Mouse (Mus musculus): ENCODE data around the gene Bank1. TPM values are rescaled to one million over a fixed set of nuclear protein-coding genes. Genes with fewer than 3 reads are reported as not detected.

Gene Bank1
- polyA plus RNA-seq, 1 experiment from 2014 or later = 0.52 TPM

DNA sequence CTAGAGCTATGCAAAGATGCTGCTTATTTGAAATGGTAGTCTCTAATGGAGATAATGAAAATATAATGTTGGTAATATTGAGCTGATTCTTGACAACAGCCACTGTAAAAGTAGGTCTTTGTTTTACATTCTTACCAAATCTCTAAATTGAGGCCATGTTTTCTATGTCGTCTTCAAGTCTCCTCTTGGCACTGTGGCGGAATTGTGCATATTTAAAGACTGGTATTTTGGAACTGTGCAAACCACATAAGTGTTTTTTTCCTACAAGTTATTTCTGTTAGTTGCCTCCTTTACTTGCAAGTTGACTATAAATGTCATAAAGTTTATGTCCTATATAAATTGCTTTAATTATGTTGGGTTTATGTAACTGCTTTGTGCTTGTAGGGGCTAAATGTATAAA, 280.5 kb downstream of the Bank1 start:
- Histone ChIP-seq H3K9me3 (peaks cover 5% of the 10 kb centered on the region; the same call in 1 of the 2 replicates), H3K4me1 (no peaks in the 10 kb centered on the region), H3K4me3 (no peak overlapping the region), H3K36me3 (no peaks in the 10 kb centered on the region), H3K4me2 (no peak overlapping the region), H3K27ac (no peak overlapping the region), H3K9ac (no peak overlapping the region), H3K27me3 (no peaks in the 10 kb centered on the region)
- no peak for ATAC-seq (ENCODE audit: insufficient number of reproducible peaks, insufficient read depth, low FRiP score, low TSS enrichment, low read depth)
- 78% methylated on average over 2 of the region's 2 CpGs for WGBS

DNA sequence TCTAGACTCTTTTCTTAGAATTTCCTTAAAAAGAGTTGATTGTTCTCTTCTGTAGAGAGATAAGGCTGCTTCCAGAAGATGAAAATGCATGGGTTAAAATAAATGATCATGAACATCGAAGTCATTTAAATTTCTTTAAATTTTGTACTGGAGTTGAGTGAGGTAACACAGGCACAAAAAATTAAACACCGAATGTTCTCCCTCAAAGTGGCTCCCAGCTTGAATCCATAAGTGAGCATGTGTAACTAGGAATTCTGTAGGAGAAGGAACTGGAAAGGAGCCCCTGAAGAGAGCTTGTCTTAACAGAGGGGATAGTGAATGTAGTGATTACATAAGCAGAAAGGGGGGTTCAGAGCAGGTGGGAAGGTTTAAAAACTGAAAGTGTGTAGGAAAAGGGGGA, 285.8 kb downstream of the Bank1 start:
- no peak overlapping the region for H3K27ac ChIP-seq
- H3K4me1 ChIP-seq = no peaks in the 10 kb centered on the region
- no peaks in the 10 kb centered on the region for H3K27me3 ChIP-seq
- no peak overlapping the region for H3K4me3 ChIP-seq
- WGBS = 86% methylated on average over 2 of the region's 2 CpGs
- no peak overlapping the region for H3K9ac ChIP-seq
- H3K4me2 ChIP-seq = no peak overlapping the region
- peaks cover 5% of the 10 kb centered on the region; the same call in 1 of the 2 replicates for H3K9me3 ChIP-seq
- no peaks in the 10 kb centered on the region for H3K36me3 ChIP-seq
- ATAC-seq (ENCODE audit: insufficient number of reproducible peaks, insufficient read depth, low FRiP score, low TSS enrichment, low read depth) = no peak

DNA sequence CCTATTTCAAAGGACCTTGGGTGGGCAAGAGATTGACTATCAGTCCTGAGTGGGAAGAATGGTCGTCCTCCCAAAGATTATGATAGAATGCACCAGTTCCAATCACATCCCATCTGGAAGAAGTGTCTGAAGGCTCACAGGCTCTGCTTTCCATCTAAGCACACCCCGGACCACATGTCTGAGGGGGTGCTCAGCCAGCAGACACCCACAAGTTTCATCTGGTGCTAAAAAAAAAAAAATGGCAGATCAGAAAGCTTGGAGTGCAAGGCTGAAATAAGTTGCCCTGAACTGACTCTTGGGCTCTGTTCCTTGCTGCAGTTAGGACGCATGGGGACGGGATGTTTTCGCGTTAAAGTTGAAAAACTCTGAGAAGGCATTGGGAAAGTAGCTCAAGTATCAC, 286.4 kb downstream of the Bank1 start:
- H3K27me3 ChIP-seq = no peaks in the 10 kb centered on the region
- no peak for ATAC-seq (ENCODE audit: insufficient number of reproducible peaks, insufficient read depth, low FRiP score, low TSS enrichment, low read depth)
- peaks cover 5% of the 10 kb centered on the region; the same call in 1 of the 2 replicates for H3K9me3 ChIP-seq
- H3K4me3 ChIP-seq = no peak overlapping the region
- H3K4me2 ChIP-seq = no peak overlapping the region
- H3K9ac ChIP-seq = no peak overlapping the region
- 86% methylated on average over 6 of the region's 6 CpGs for WGBS
- H3K4me1 ChIP-seq = no peaks in the 10 kb centered on the region
- no peak overlapping the region for H3K27ac ChIP-seq
- no peaks in the 10 kb centered on the region for H3K36me3 ChIP-seq

DNA sequence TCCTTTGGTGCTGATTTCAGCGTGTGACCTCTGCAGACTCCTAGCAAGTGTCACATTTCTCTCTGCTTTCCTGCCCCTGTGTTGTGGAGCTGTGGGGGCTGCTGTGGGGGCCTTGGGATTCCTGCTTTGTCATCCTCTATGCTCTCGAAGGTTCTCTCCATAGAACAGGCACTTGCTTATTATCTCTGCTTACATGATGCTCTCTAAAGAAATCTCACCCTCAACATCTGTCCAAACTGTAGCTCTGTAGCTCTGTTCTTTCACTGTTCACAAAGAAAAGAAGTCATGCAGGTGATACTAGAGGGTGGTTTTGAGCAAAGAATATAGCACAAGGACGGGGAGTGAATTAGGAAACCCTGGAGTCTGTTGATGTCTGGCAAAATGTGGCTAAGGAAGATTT, 288.6 kb downstream of the Bank1 start:
- H3K9ac ChIP-seq = no peak overlapping the region
- H3K27ac ChIP-seq = no peak overlapping the region
- H3K4me3 ChIP-seq = no peak overlapping the region
- H3K4me1 ChIP-seq = no peaks in the 10 kb centered on the region
- ATAC-seq (ENCODE audit: insufficient number of reproducible peaks, insufficient read depth, low FRiP score, low TSS enrichment, low read depth) = no peak
- H3K27me3 ChIP-seq = no peaks in the 10 kb centered on the region
- WGBS = 34% methylated on average over 3 of the region's 3 CpGs
- H3K4me2 ChIP-seq = no peak overlapping the region
- H3K9me3 ChIP-seq = no peaks in the 10 kb centered on the region
- no peaks in the 10 kb centered on the region for H3K36me3 ChIP-seq

DNA sequence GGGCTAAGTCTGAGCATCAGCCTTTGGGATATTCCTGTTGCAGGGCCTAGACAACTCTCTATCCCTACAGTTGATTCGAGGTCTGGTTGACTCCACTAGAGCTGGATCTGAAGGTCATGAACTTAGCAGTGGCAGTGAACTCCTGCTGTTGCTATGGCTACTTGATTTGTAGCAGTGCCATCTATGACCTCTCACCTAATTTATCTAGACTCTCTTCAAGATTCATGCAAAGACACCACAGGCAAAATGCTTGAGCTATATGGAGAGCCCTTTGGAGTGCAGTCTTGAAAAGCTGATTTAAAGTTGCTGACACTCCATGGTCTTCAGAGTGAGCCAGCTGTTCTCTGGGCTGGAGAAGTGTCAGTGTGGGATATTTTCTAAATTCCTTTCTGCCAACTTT, 290.1 kb downstream of the Bank1 start:
- 56% methylated on average over 1 of the region's 1 CpGs for WGBS
- Histone ChIP-seq H3K9ac (no peak overlapping the region), H3K27ac (no peak overlapping the region), H3K4me1 (no peaks in the 10 kb centered on the region), H3K27me3 (no peaks in the 10 kb centered on the region), H3K4me3 (no peak overlapping the region), H3K9me3 (no peaks in the 10 kb centered on the region), H3K4me2 (no peak overlapping the region), H3K36me3 (no peaks in the 10 kb centered on the region)
- ATAC-seq (ENCODE audit: insufficient number of reproducible peaks, insufficient read depth, low FRiP score, low TSS enrichment, low read depth) = no peak

GRCm38 (mm10) chr3:136024876-136025275, 301.0 kb downstream of the Bank1 start:
- Histone ChIP-seq H3K36me3 (no peaks in the 10 kb centered on the region), H3K27me3 (no peaks in the 10 kb centered on the region), H3K27ac (no peak overlapping the region), H3K4me2 (no peak overlapping the region), H3K4me3 (no peak overlapping the region), H3K9me3 (no peaks in the 10 kb centered on the region), H3K4me1 (no peaks in the 10 kb centered on the region), H3K9ac (no peak overlapping the region)
- 91% methylated on average over 2 of the region's 2 CpGs for WGBS
- no peak for ATAC-seq (ENCODE audit: insufficient number of reproducible peaks, insufficient read depth, low FRiP score, low TSS enrichment, low read depth)

GRCm38 (mm10) chr3:136017517-136017916, 308.3 kb downstream of the Bank1 start:
- no peaks in the 10 kb centered on the region for H3K36me3 ChIP-seq
- WGBS = 78% methylated on average over 2 of the region's 2 CpGs
- H3K4me2 ChIP-seq = no peak overlapping the region
- H3K27ac ChIP-seq = no peak overlapping the region
- H3K4me1 ChIP-seq = no peaks in the 10 kb centered on the region
- no peaks in the 10 kb centered on the region for H3K9me3 ChIP-seq
- H3K27me3 ChIP-seq = no peaks in the 10 kb centered on the region
- no peak for ATAC-seq (ENCODE audit: insufficient number of reproducible peaks, insufficient read depth, low FRiP score, low TSS enrichment, low read depth)
- no peak overlapping the region for H3K9ac ChIP-seq
- H3K4me3 ChIP-seq = no peak overlapping the region

DNA sequence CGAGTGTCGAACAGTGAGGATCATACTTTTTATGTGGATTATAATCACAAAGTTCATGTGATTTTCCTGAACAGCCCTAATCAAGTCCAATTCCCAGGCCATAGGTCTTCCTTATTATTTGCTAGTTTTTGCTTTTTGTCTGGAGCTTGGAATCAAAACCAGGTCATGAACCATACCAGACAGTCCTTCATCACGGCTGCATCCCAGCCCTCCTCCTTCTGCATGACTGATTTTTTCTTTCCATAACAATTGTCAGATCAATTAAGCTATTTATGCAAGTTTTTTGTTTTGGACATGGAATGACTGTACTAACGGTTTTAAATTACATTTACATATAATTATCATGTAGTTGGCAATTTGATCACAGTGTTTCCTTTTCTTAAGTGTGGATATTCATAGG, 315.2 kb downstream of the Bank1 start:
- Histone ChIP-seq H3K27ac (no peak overlapping the region), H3K36me3 (no peaks in the 10 kb centered on the region), H3K9ac (no peak overlapping the region), H3K4me3 (no peak overlapping the region), H3K4me2 (no peak overlapping the region), H3K27me3 (no peaks in the 10 kb centered on the region), H3K9me3 (no peaks in the 10 kb centered on the region), H3K4me1 (0 out of 2 replicates have a peak, but pooled peaks cover 8% of the 10 kb centered on the region)
- WGBS = 65% methylated on average over 4 of the region's 4 CpGs
- ATAC-seq (ENCODE audit: insufficient number of reproducible peaks, insufficient read depth, low FRiP score, low TSS enrichment, low read depth) = no peak

GRCm38 (mm10) chr3:136007846-136008245, 318.0 kb downstream of the Bank1 start:
- Histone ChIP-seq H3K36me3 (no peaks in the 10 kb centered on the region), H3K27me3 (no peaks in the 10 kb centered on the region), H3K9ac (no peak overlapping the region), H3K4me3 (no peak overlapping the region), H3K4me1 (0 out of 2 replicates have a peak, but pooled peaks cover 8% of the 10 kb centered on the region), H3K9me3 (no peaks in the 10 kb centered on the region), H3K27ac (no peak overlapping the region), H3K4me2 (peak overlapping the region; percentile 48)
- ATAC-seq (ENCODE audit: insufficient number of reproducible peaks, insufficient read depth, low FRiP score, low TSS enrichment, low read depth) = no peak
- WGBS = 21% methylated on average over 9 of the region's 9 CpGs

DNA sequence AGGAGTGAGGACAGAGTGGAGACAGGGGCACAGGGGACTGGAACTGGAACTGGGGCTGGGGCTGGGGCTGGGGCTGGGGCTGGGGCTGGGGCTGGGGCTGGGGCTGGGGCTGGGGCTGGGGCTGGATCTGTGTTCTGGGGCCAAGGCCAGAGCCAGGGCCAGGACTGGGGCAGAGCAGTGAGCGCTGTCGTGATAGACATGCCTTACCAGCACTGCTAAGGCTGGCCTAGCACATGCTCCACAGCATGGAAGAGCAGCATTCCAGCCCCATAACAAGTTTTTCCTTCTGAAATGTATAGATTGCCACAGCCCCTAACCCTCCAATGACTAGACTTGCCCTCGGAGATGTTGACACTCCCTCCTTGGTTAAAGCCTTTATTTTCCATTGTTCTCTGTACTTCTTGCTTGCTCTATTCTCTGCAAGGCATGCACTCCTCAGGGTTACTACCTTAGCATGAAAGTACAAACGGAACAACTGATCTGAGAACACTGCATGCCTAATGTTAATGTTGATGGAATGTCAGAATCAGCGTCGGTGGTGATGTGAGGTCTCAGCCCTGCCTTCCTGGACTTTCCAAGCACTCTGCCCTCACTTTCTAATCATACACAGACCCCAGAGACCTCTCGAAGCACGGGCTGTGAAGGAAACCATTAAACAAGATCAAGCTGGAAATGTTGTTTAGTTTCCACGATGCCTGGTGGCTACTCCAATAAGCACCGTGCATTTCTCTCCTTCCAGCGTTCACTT, 318.6 kb downstream of the Bank1 start:
- H3K4me3 ChIP-seq = no peak overlapping the region
- H3K9ac ChIP-seq = no peak overlapping the region
- no peak for ATAC-seq (ENCODE audit: insufficient number of reproducible peaks, insufficient read depth, low FRiP score, low TSS enrichment, low read depth)
- H3K4me2 ChIP-seq = peak overlapping the region; percentile 48
- H3K36me3 ChIP-seq = no peaks in the 10 kb centered on the region
- H3K4me1 ChIP-seq = 0 out of 2 replicates have a peak, but pooled peaks cover 8% of the 10 kb centered on the region
- no peaks in the 10 kb centered on the region for H3K9me3 ChIP-seq
- H3K27me3 ChIP-seq = no peaks in the 10 kb centered on the region
- 49% methylated on average over 11 of the region's 11 CpGs for WGBS
- H3K27ac ChIP-seq = no peak overlapping the region

Measured in embryonic facial prominence, embryonic 13.5 days (tissue).